Mouse (Mus musculus) gastrocnemius, adult 2 months (tissue): ENCODE measurements around the gene Tnfrsf12a. TPM values are rescaled to one million over a fixed set of nuclear protein-coding genes. Genes with fewer than 3 reads are reported as not detected.

Experiments used
- DNase-seq: peaks from one replicate; pipeline ENCODE4 v3.0.0; 2022
- H3K27ac ChIP-seq: fragments of 200-600 bp; 2 replicates; pipeline ENCODE4 v1.8.1; 2022; ENCODE audit warnings: mild to moderate bottlenecking
- H3K4me3 ChIP-seq: fragments of 200-600 bp; 2 replicates; pipeline ENCODE4 v1.8.1; 2022; ENCODE audit warnings: mild to moderate bottlenecking, moderate library complexity
- CTCF ChIP-seq: fragments of 200-600 bp; IDR thresholded peaks from 2 replicates; pipeline ENCODE4 v1.8.1; 2022; ENCODE audit warnings: antibody characterized with exemption, mild to moderate bottlenecking, moderate library complexity
- intact Hi-C: fragments of 180-260 bp; cut with DNase I; formaldehyde crosslinking; loops from one replicate; pipeline ENCODE4 v1.15.1; 2025
- long read RNA-seq, 2 experiments: library from polyadenylated mRNA; stranded (forward); transcript quantifications; one replicate each; pipeline ENCODE4 v2.0.0; 2021
- total RNA-seq, 2 experiments: library from RNA; stranded (reverse); gene quantifications; 2 replicates each; pipeline ENCODE4 v1.2.3; 2021

The Tnfrsf12a gene
- 10 to 100 TPM; 19.5 to 27.5 TPM for total RNA-seq
- long read RNA-seq, experiment 1, transcript Tnfrsf12a-201 (4 exons, 984 nt): major isoform, 20 of 22 reads
- long read RNA-seq, experiment 1, partial matches to known transcripts: 0 of 22 reads
- long read RNA-seq, experiment 1, other reads (novel, unspliced or antisense): 1 of 22 reads
- long read RNA-seq, experiment 2, transcript Tnfrsf12a-201 (4 exons, 984 nt): major isoform, 30 of 32 reads
- long read RNA-seq, experiment 2, partial matches to known transcripts: 1 of 32 reads
- long read RNA-seq, experiment 2, other reads (novel, unspliced or antisense): 1 of 32 reads

GRCm38 (mm10) chr17:23677236-23677679, at the start of gene Tnfrsf12a:
Gene Tnfrsf12a, minus strand, starts transcription at chr17:23677468.
- Histone ChIP-seq H3K4me3 (peak within 1 kb of the TSS; percentile 78), H3K27ac (peak within 1 kb of the TSS; percentile 93)
- intact Hi-C loops: loop anchor here (2.0 kb wide), 1 partner anchor 26 kb away; no protein-coding TSS in a partner anchor
- peak; percentile 89 for DNase-seq
- no peak for TF ChIP-seq CTCF

GRCm38 (mm10) chr17:23726758-23727142, 49.5 kb upstream of the Tnfrsf12a start:
- TF ChIP-seq CTCF: peak; percentile 4; the same call in 1 of the 2 replicates
- peak overlapping the region; percentile 93 for H3K4me3 ChIP-seq
- peak overlapping the region; percentile 88 for H3K27ac ChIP-seq
- intact Hi-C loops: loop anchor here (10.0 kb wide), 1 partner anchor 532 kb away; the partner anchor contains the start of gene Zfp40
- DNase-seq: peak; percentile 88

- H3K27ac ChIP-seq: peak within 1 kb of the TSS; percentile 88
- intact Hi-C loops: loop anchor here (10.0 kb wide), 1 partner anchor 531 kb away; the partner anchor contains the start of gene Zfp40
- TF ChIP-seq CTCF: no peak
- H3K4me3 ChIP-seq: peak within 1 kb of the TSS; percentile 93
- peak; percentile 97 for DNase-seq
These were observed 48.9 kb upstream of the Tnfrsf12a start, which contains the start of gene Pkmyt1 for GRCm38 (mm10) chr17:23725999-23726757. Gene Pkmyt1, plus strand, starts transcription at chr17:23726336.

- no peak for DNase-seq
- no peak for TF ChIP-seq CTCF
- peak overlapping the region; percentile 88 for H3K27ac ChIP-seq
- intact Hi-C loops: loop anchor here (10.0 kb wide), 1 partner anchor 531 kb away; the partner anchor contains the start of gene Zfp40
- H3K4me3 ChIP-seq: peak overlapping the region; percentile 93
These were observed 48.2 kb upstream of the Tnfrsf12a start for GRCm38 (mm10) chr17:23725477-23725876.

- no peak for DNase-seq
- Histone ChIP-seq H3K4me3 (no peak within 1 kb of the TSS), H3K27ac (no peak within 1 kb of the TSS)
- no peak for TF ChIP-seq CTCF
- intact Hi-C loops: loop anchor here (10.0 kb wide), 1 partner anchor 528 kb away; the partner anchor contains the start of gene Zfp40
These were observed 45.3 kb upstream of the Tnfrsf12a start, which contains the start of gene 1520401A03Rik for GRCm38 (mm10) chr17:23722376-23723125. Gene 1520401A03Rik, minus strand, starts transcription at chr17:23722783.

- no peak overlapping the region for H3K27ac ChIP-seq
- intact Hi-C loops: loop anchor here (10.0 kb wide), 1 partner anchor 527 kb away; the partner anchor contains the start of gene Zfp40
- DNase-seq: no peak
- TF ChIP-seq CTCF: no peak
- H3K4me3 ChIP-seq: no peak overlapping the region
These were observed 44.6 kb upstream of the Tnfrsf12a start for GRCm38 (mm10) chr17:23721886-23722285.

GRCm38 (mm10) chr17:23719455-23719854, 42.2 kb upstream of the Tnfrsf12a start:
- Histone ChIP-seq H3K4me3 (no peak overlapping the region), H3K27ac (no peak overlapping the region)
- intact Hi-C loops: no loop called here
- DNase-seq: no peak
- no peak for TF ChIP-seq CTCF

- Histone ChIP-seq H3K4me3 (no peak overlapping the region), H3K27ac (no peak overlapping the region)
- TF ChIP-seq CTCF: no peak
- DNase-seq: no peak
- intact Hi-C loops: no loop called here
These were observed 39.7 kb upstream of the Tnfrsf12a start for GRCm38 (mm10) chr17:23717003-23717402.

GRCm38 (mm10) chr17:23706212-23706611, 28.9 kb upstream of the Tnfrsf12a start:
- Histone ChIP-seq H3K4me3 (no peak overlapping the region), H3K27ac (no peak overlapping the region)
- intact Hi-C loops: loop anchor here (2.0 kb wide), 1 partner anchor 45 kb away; the partner anchor contains the start of gene Bicdl2
- peak; percentile 96 for TF ChIP-seq CTCF
- DNase-seq: peak; percentile 83

- TF ChIP-seq CTCF: no peak
- no peak overlapping the region for H3K4me3 ChIP-seq
- no peak overlapping the region for H3K27ac ChIP-seq
- no peak for DNase-seq
- intact Hi-C loops: loop anchor here (2.0 kb wide), 1 partner anchor 45 kb away; the partner anchor contains the start of gene Bicdl2
These were observed 28.3 kb upstream of the Tnfrsf12a start for GRCm38 (mm10) chr17:23705525-23706104.

- TF ChIP-seq CTCF: no peak
- no peak overlapping the region for H3K4me3 ChIP-seq
- no peak for DNase-seq
- H3K27ac ChIP-seq: no peak overlapping the region
- intact Hi-C loops: no loop called here
These were observed 27.5 kb upstream of the Tnfrsf12a start for GRCm38 (mm10) chr17:23704741-23705140.
